Mouse (Mus musculus): ENCODE data around the gene Tcl1b2.

DNA sequence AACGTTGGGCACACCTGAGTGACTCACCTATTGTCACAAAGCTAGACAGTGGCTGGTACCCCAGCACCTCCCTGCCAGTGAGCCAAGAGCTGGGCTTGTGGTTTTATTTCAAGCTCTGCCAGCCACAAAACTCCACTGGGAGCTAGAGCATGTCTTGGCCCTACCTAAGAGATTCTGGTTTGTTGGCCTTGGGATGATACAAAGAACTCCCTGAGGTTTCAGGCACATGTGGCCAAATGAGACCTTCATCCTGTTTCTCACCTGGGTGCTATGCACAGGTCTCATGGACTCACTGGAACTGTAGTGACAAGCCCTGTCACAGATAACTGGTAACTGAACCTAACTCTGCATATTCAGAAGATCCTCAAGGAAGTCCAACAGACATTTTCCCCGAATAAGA is 18.2 kb upstream of the Tcl1b2 start:
- TF ChIP-seq POLR2A (IDR thresholded peaks at IDR 0.05; ENCODE audit: extremely low read depth, insufficient read depth, low read length) (no peak), CTCF (IDR thresholded peaks at IDR 0.05; ENCODE audit: extremely low read depth, insufficient read depth, low read length) (no peak)

Data from cortical plate, adult 2 months (tissue).